Mouse (Mus musculus) ovary, postnatal 14 days (tissue): ENCODE measurements around the gene Gpr160.

ENCODE experiments used
- DNase-seq: peaks from one replicate; pipeline ENCODE4 v3.0.0; 2022; ENCODE audit warnings: low spot score

The Gpr160 gene

DNA sequence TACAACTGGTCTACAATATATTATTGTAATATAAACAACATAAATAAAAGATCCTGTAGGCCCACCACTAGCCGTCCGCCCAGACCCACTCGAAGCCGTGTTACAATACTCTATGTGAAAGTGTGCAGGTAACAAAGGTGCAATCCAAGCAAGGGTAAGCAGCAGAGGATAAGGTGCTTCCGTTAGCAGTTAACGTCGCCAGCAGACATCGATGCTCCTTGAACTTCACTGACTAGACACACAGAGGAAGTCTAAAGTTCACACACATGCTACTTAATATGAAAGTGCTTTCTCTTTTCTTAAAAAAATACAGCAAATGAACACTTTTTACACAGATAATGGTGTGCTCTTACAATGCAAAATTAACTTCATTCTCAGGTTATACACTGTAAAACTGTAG, 43.7 kb downstream of the Gpr160 start:
- no peak for DNase-seq

DNA sequence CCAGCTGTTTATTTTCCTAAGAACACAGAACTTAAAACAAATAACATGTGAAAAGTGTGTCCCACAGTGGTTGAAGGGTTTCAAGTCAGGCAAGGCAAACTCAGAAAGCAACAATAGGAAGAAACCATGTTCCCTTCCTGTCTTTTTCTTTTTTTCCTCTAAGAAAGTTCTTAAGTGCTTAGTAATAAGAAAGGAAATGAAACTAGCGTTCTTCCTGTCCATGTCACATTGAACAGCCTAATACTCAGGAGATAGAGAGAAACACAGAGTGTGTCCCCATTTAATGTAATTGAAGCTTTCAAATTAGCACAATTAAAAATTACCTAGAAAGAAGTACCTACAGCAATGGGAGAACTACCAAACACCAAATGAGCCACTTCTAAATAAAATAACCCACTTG, 48.9 kb downstream of the Gpr160 start:
- DNase-seq: no peak

DNA sequence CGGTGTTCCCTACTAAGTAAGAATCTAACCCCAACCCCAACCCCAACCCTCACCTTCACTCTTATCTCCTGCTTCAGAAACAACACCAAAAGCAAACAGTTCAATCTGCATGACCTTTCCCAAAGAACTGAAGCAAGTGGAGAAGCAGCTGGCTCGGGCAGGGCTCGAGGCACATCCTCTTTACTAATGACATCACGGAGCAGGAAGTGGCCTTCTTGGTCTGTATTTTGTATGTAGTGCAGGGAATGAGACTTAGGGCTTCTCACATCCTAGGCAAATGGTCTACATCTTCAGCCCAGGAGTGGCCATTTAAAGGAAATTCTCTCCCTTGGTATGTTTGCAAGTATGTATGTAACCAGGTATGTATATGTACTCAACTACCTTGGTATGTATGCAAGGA, 61.4 kb downstream of the Gpr160 start:
- DNase-seq: no peak

DNA sequence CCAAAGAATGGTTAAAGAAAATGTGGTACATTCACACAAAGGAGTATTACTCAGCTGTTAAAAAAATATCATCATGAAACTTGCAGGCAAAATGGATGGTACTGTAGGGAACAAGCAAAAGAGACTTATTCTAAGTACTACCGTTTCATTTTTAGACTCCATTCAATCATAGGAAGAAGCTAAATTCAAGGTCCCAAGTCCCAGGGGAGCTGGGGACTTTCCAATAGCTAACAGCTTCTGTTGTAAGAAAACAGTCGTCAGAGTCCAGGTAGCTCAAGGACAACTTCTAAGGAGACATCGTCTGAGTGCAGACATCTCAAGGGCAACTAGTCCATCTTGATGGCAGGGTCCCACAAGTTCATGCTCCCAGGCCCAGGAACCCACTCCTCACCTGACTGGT, 71.9 kb downstream of the Gpr160 start:
- DNase-seq: no peak

DNA sequence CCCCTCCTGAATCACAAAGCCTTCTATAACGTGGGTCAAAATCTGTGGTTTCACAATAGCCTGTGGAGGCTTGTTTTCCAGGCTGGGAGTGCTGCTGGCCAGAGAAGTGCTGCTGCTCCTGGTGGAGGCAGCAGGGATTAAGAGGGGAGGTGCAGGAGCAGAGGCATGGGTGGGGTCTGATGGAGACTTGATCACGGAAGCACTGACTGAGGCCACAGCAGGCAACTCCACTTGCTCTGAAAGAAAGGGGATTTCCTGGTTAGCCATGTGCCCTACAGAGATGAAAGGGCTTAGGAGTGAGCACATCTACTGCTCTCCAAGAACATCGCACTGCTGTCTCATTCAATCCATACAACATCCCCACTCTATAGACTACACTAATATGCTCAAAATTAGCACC, 74.1 kb downstream of the Gpr160 start:
- no peak for DNase-seq

DNA sequence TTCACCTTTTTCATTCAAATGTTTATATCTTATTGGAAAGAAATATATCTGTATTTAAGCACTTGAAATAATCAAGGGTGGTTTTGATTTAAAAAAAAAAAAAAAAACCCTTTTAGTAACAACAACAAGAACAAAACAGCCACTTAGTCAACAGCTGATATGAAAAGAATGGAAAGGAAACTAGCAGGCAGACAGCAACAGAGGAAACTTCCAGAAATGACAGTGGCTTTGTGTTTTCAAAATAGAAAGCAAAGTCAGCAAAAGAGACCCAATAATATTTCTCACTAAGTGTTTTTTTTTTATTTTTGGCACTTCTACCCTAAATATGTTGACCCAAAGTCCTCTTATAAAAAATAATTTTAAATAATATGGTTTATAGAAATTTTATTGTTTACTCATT, 78.6 kb downstream of the Gpr160 start:
- no peak for DNase-seq
